Mouse (Mus musculus) monocyte, adult 59 days (primary cell): ENCODE results near the gene Cdc25b. TPM values are rescaled to one million over a fixed set of nuclear protein-coding genes. Genes with fewer than 3 reads are reported as not detected.

Experiments used
- total RNA-seq, 2 experiments: library from RNA; stranded (reverse); gene quantifications; one replicate each; pipeline ENCODE4 v1.2.4; 2023

The Cdc25b gene
- total RNA-seq: 1 to 10 TPM; 3.6 to 3.9 TPM

GRCm38 (mm10) chr2:131186771-131187601, at the start of gene Cdc25b, which contains the start of gene Spef1:
TSS of gene Cdc25b (plus strand) at chr2:131186949.
TSS of gene Spef1 (minus strand) at chr2:131187282.

GRCm38 (mm10) chr2:131159938-131160581, 26.7 kb upstream of the Cdc25b start, which contains the start of gene 1700037H04Rik:
TSS of gene 1700037H04Rik (minus strand) at chr2:131160081.

GRCm38 (mm10) chr2:131179990-131180587, 6.7 kb upstream of the Cdc25b start, which contains the start of gene Cenpb:
TSS of gene Cenpb (minus strand) at chr2:131180067.

GRCm38 (mm10) chr2:131206778-131207177, 20.0 kb downstream of the Cdc25b start, which contains the start of gene Ap5s1:
TSS of gene Ap5s1 (plus strand) at chr2:131207078.

GRCm38 (mm10) chr2:131233307-131234126, 46.8 kb downstream of the Cdc25b start, which contains the start of gene Mavs:
TSS of gene Mavs (plus strand) at chr2:131234063.

Other genes with a start within 250 kb of the Cdc25b start
- gene Gfra4, start 143.9 kb upstream of the Cdc25b start, total RNA-seq: not detected
- gene Adam33, start 123.1 kb upstream of the Cdc25b start, total RNA-seq: 1 to 10 TPM; 1.2 to 1.8 TPM
- 10 to 100 TPM; 19.4 to 25.5 TPM for gene Siglec1, start 100.2 kb upstream of the Cdc25b start, total RNA-seq
- gene Hspa12b, start 59.7 kb upstream of the Cdc25b start, total RNA-seq: not detected
- gene Gm11037, start 53.5 kb upstream of the Cdc25b start, total RNA-seq: not detected
- 10 to 100 TPM; 17.3 to 20.7 TPM for gene 1700037H04Rik, start 26.9 kb upstream of the Cdc25b start, total RNA-seq
- gene Cenpb, start 6.9 kb upstream of the Cdc25b start, total RNA-seq: 10 to 100 TPM; 37.3 to 38.9 TPM
- 1 to 10 TPM; 1.7 to 2.6 TPM for gene Spef1, start 333 bp downstream of the Cdc25b start, total RNA-seq
- 10 to 100 TPM; 14.5 to 14.8 TPM for gene Ap5s1, start 20.1 kb downstream of the Cdc25b start, total RNA-seq
- gene Mavs, start 47.1 kb downstream of the Cdc25b start, total RNA-seq: 10 to 100 TPM; 24.0 to 29.8 TPM
- 10 to 100 TPM; 51.2 to 53.6 TPM for gene Pank2, start 75.5 kb downstream of the Cdc25b start, total RNA-seq
- gene Rnf24, start 165.9 kb downstream of the Cdc25b start, total RNA-seq: 1 to 10 TPM; 1.8 to 1.9 TPM